Mouse (Mus musculus) bone marrow, adult 2 months (tissue): ENCODE measurements around the gene Kdm7a. TPM values are rescaled to one million over a fixed set of nuclear protein-coding genes. Genes with fewer than 3 reads are reported as not detected.

Experiments used
- H3K27ac ChIP-seq: fragments of 200-500 bp; 2 replicates; pipeline ENCODE4 v1.5.1; 2012; ENCODE audit warnings: low read depth, mild to moderate bottlenecking, control low read depth, inconsistent platforms, low read length; ENCODE audit not compliant: control insufficient read depth, poor library complexity, insufficient read depth
- H3K4me1 ChIP-seq: fragments of 200-500 bp; 2 replicates; pipeline ENCODE4 v1.6.1; 2011; ENCODE audit warnings: low read length; ENCODE audit not compliant: control insufficient read depth, insufficient read depth
- H3K4me3 ChIP-seq: fragments of 200-500 bp; replicated peaks from 2 replicates; pipeline ENCODE3; 2011; ENCODE audit warnings: mild to moderate bottlenecking, low read depth, low read length, control low read depth; ENCODE audit not compliant: control insufficient read depth
- CTCF ChIP-seq: fragments of 200-500 bp; IDR thresholded peaks from 2 replicates; pipeline ENCODE4 v1.5.1; 2011; ENCODE audit warnings: low read length, control low read depth; ENCODE audit not compliant: control insufficient read depth, insufficient read depth
- POLR2A ChIP-seq: fragments of 200-500 bp; IDR thresholded peaks from 2 replicates; pipeline ENCODE4 v1.6.1; 2011; ENCODE audit warnings: low read depth, mild to moderate bottlenecking, control low read depth, low read length, borderline replicate concordance; ENCODE audit not compliant: control insufficient read depth
- WGBS: fragments of 180-500 bp; shearing (Covaris S2); methylation state at CpG from one replicate; pipeline ENCODE4 v1.1.7; 2018; 5-methylcytosine and 5-hydroxymethylcytosine counted together
- polyA plus RNA-seq: library from polyadenylated mRNA; stranded (reverse); fragments of >200 nt; gene quantifications from 2 replicates; pipeline ENCODE4 v1.2.4, GENCODE M21; 2011; ENCODE audit warnings: low replicate concordance; ENCODE audit not compliant: missing spikeins, insufficient read depth, insufficient read length

Kdm7a gene
- polyA plus RNA-seq, 1 experiment = 15.3 TPM

DNA sequence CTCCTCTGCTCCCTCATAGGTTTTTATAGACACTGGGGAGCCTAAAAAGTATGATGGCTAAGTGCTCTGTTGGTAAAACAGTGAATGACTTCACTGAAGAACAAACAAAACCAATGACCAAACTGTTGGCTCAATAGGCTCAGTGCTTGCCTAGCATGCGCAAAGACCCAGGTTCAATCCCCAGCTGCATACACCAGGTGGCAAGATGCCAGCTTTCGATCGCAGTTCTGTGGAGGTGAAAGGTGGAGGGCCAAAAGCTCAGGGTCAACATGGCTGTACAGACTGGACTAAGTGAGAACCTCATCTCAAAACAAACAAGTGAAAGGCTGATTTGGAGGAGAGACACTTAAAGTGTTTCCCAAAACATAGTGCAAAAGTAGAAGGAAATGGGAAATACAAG lies 10.5 kb upstream of the Kdm7a start:
- WGBS = 93% methylated on average over 3 of the region's 3 CpGs
- TF ChIP-seq CTCF (no peak), POLR2A (no peak)
- Histone ChIP-seq H3K4me3 (no peak overlapping the region), H3K4me1 (no peaks in the 10 kb centered on the region), H3K27ac (no peak overlapping the region)

DNA sequence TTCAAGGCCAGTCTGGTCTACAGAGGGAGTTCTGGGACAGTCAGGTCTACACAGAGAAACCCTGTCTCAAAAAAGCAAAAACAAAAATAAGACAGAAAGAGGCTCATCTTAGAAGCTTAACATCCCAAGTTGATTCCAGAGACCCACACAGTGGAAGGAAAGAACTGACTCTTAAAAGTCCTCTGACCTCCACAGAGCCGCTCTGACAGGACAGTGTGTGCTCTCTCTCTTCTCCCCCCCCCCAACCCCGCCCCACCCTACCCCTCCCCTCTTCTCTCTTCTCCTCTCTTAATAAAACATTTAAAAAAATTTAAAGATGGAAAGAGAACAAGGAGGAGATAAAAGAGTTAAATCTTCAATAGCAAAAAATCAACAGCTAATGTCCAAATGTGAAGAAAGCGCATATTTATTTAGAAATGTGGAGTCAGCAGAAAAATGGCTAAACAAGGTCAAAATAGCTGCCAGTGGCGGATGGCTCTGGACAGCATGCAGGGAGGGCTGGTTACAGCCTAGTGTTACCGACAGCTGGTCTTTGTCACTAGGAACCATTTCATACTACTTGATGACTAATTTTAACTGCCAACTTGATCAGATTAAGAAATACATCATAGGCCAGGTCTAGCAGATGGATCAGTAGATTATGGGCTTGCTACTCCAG lies 8.5 kb upstream of the Kdm7a start:
- TF ChIP-seq POLR2A = no peak
- TF ChIP-seq CTCF = no peak
- Histone ChIP-seq H3K4me1 (no peaks in the 10 kb centered on the region), H3K4me3 (no peak overlapping the region), H3K27ac (no peak overlapping the region)
- WGBS = 83% methylated on average over 5 of the region's 5 CpGs

DNA sequence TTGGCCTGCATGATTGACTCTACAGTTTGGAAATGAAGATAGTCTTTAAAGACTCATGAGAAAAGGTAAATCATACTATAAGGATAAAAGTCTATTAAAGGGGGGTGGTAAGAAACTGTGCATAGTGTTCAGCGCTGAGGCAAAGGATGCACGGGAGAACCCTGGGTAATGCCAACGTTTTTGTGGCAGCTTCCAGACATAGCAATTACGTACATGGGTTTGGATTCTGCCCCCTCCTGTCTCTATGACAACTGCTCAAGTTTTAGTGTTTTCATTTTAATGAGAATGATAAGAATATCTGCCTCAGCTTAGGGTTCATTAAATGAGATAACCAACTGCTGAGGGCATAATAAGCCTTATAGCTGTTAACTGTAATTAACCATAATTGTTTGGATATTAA lies 3.1 kb upstream of the Kdm7a start:
- no peak overlapping the region for H3K4me3 ChIP-seq
- no peaks in the 10 kb centered on the region for H3K4me1 ChIP-seq
- H3K27ac ChIP-seq = no peak overlapping the region
- TF ChIP-seq CTCF = no peak
- TF ChIP-seq POLR2A = no peak
- 78% methylated on average over 4 of the region's 4 CpGs for WGBS

DNA sequence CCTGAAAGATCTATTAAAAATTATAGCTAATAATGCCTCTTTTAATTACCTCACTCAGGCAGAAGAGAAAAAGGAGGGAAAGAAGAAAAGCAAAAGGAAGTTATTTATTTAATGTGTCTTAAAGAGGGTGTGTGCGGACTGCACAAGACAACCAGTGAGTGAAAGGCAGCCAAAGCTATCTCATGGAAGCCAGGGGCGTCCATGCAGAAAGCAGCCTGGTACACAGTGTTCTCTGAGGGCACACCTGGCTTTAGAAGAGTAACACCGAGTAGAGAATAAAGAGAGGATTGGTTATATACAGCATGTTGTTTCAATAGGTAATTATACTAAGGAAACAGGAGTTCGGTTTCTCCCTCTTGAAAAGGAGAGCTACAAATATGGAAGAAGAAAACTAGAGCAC lies 1.6 kb upstream of the Kdm7a start:
- Histone ChIP-seq H3K27ac (no peak overlapping the region), H3K4me3 (no peak overlapping the region), H3K4me1 (no peaks in the 10 kb centered on the region)
- 82% methylated on average over 4 of the region's 4 CpGs for WGBS
- TF ChIP-seq POLR2A (no peak), CTCF (no peak)

GRCm38 (mm10) chr6:39205650-39206580 lies 674 bp downstream of the Kdm7a start:
- under 1% methylated on average over 119 of the region's 121 CpGs for WGBS

DNA sequence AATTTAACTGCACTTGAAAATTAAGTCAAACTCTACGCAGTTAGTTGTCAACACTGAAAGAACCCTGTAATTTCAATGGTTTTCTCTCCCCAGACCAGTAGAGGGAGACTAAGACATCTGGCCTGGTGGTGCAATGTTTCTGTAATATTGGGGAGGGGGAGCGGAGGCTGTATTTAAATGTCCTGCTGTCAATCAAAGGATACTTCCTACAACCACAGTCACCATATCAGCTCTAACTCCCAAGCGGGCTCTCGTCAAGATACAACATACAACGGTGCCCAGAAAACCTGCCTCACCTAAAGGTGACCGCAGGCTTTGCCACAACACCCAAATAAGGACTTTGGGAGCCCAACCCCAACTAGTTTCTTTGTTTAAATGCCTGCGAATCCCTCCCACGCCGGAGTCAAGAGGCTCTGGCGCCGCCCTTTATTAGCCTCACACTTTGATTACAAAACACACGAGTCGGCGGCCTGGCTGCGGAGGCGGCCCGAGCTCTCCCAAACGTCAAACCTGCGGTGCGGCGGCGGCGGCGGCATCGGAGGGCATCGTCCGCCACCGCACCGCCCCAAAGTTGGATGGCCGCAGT lies 1.4 kb downstream of the Kdm7a start:
- Histone ChIP-seq H3K4me1 (no peaks in the 10 kb centered on the region; the same call in none of the 2 replicates), H3K4me3 (peak overlapping the region; percentile 93), H3K27ac (peak overlapping the region; percentile 100)
- TF ChIP-seq POLR2A = peak; percentile 79; the same call in 1 of the 2 replicates
- no peak for TF ChIP-seq CTCF
- under 1% methylated on average over 30 of the region's 30 CpGs for WGBS

More at GRCm38 (mm10) chr6:39205650-39206580, 674 bp downstream of the Kdm7a start:
- no peak for TF ChIP-seq CTCF
- TF ChIP-seq POLR2A = no peak
- Histone ChIP-seq H3K4me1 (no peaks in the 10 kb centered on the region; the same call in none of the 2 replicates), H3K27ac (peak overlapping the region; percentile 100), H3K4me3 (peak overlapping the region; percentile 93)

- TF ChIP-seq CTCF (no peak), POLR2A (no peak)
- WGBS = 36% methylated on average over 4 of the region's 4 CpGs
- Histone ChIP-seq H3K27ac (no peak overlapping the region), H3K4me3 (no peak overlapping the region), H3K4me1 (no peaks in the 10 kb centered on the region; the same call in none of the 2 replicates)
These were observed 2.1 kb downstream of the Kdm7a start for GRCm38 (mm10) chr6:39204444-39204843.

DNA sequence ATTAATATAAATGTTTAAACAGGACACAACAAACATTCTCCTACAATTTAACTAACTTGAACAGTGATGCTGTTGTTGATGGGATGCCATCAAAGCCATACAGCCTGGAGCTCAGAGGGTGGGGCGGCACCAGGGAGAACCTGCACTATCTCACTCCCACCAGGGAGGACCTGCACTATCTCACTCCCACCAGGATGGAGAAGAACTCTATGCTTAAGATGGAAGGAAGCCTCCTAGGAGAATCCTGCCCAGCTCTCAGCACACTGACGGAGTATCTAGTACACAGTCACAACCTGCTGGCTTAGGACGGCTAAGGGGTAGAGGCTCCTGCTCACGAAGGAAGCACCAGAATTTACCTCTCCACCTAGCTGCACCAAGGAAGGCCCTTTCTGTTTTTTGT lies 3.4 kb downstream of the Kdm7a start:
- WGBS = 72% methylated on average over 4 of the region's 4 CpGs
- Histone ChIP-seq H3K27ac (peak overlapping the region; percentile 43), H3K4me3 (peak overlapping the region; percentile 6), H3K4me1 (no peaks in the 10 kb centered on the region; the same call in none of the 2 replicates)
- TF ChIP-seq POLR2A (no peak), CTCF (no peak)
